Mouse (Mus musculus): Measurements from ENCODE around the gene Col15a1.

- TF ChIP-seq CHD2 (IDR thresholded peaks at IDR 0.05; ENCODE audit: low read depth, low read length) (no peak), HCFC1 (IDR thresholded peaks at IDR 0.05; ENCODE audit: borderline replicate concordance, insufficient read depth, low read length) (no peak), ZNF384 (IDR thresholded peaks at IDR 0.05; ENCODE audit: low read depth, low read length) (no peak), MAFK (IDR thresholded peaks at IDR 0.05; ENCODE audit: insufficient read depth, low read depth, low read length) (no peak), ZC3H11A (IDR thresholded peaks at IDR 0.05; ENCODE audit: borderline replicate concordance, low read depth, low read length) (no peak)
Measured at GRCm38 (mm10) chr4:47196173-47196572, 11.8 kb upstream of the Col15a1 start.

Data from ES-E14 (cell line).